Mouse (Mus musculus): Measurements from ENCODE around the gene Nab2. TPM values are rescaled to one million over a fixed set of nuclear protein-coding genes. Genes with fewer than 3 reads are reported as not detected.
A peak's percentile ranks its signal among the peaks of the same experiment; 100 is the strongest.

Gene Nab2
- polyA plus RNA-seq, 1 experiment from 2014 or later: 3.9 TPM

- H3K9ac ChIP-seq (ENCODE audit: low read depth, low read length): no peak overlapping the region
- H3K4me1 ChIP-seq (ENCODE audit: control insufficient read depth, low read depth, low read length): peaks cover 22% of the 10 kb centered on the region
- H3K27me3 ChIP-seq (ENCODE audit: control insufficient read depth, insufficient read depth, low read depth, low read length): peaks cover 8% of the 10 kb centered on the region
- H3K4me2 ChIP-seq (ENCODE audit: low read depth, low read length): no peak overlapping the region
- H3K4me3 ChIP-seq (ENCODE audit: low read depth, low read length): no peak overlapping the region
- 33% methylated on average over 12 of the region's 12 CpGs for WGBS (ENCODE audit: insufficient replicate concordance)
- peaks cover 4% of the 10 kb centered on the region; the same call in 1 of the 2 replicates for H3K36me3 ChIP-seq (ENCODE audit: control insufficient read depth, insufficient read depth)
- no peaks in the 10 kb centered on the region for H3K9me3 ChIP-seq (replicated peaks; ENCODE audit: control insufficient read depth, low read length)
- no peak overlapping the region for H3K27ac ChIP-seq (ENCODE audit: low read length)
- ATAC-seq (ENCODE audit: low read depth): no peak
Observed at GRCm38 (mm10) chr10:127614236-127615033, 53.9 kb downstream of the Nab2 start.

- H3K9me3 ChIP-seq (replicated peaks; ENCODE audit: control insufficient read depth, low read length): no peaks in the 10 kb centered on the region
- H3K36me3 ChIP-seq (ENCODE audit: control insufficient read depth, insufficient read depth): peaks cover 4% of the 10 kb centered on the region; the same call in 1 of the 2 replicates
- H3K4me2 ChIP-seq (ENCODE audit: low read depth, low read length): no peak overlapping the region
- peak overlapping the region; percentile 58 for H3K27ac ChIP-seq (ENCODE audit: low read length)
- no peak overlapping the region for H3K4me3 ChIP-seq (ENCODE audit: low read depth, low read length)
- peaks cover 22% of the 10 kb centered on the region for H3K4me1 ChIP-seq (ENCODE audit: control insufficient read depth, low read depth, low read length)
- 37% methylated on average over 14 of the region's 14 CpGs for WGBS (ENCODE audit: insufficient replicate concordance)
- no peaks in the 10 kb centered on the region for H3K27me3 ChIP-seq (ENCODE audit: control insufficient read depth, insufficient read depth, low read depth, low read length)
- peak; percentile 84 for ATAC-seq (ENCODE audit: low read depth)
- no peak overlapping the region for H3K9ac ChIP-seq (ENCODE audit: low read depth, low read length)
Observed at GRCm38 (mm10) chr10:127612079-127612775, 56.1 kb downstream of the Nab2 start.

Other genes with a start within 250 kb of the Nab2 start
- gene Stac3, start 166.9 kb downstream of the Nab2 start, polyA plus RNA-seq (2015; fragmentation: Nextera tagmentation; extraction: Ambion mirVana): 0.59 and 0.65 TPM in 2 replicates
- 62.5 and 67.9 TPM in 2 replicates for gene Ndufa4l2, start 153.6 kb downstream of the Nab2 start, polyA plus RNA-seq (2015; fragmentation: Nextera tagmentation; extraction: Ambion mirVana)
- gene Shmt2, start 146.1 kb downstream of the Nab2 start, polyA plus RNA-seq (2015; fragmentation: Nextera tagmentation; extraction: Ambion mirVana): 180 and 183 TPM in 2 replicates
- gene Nxph4, start 134.0 kb downstream of the Nab2 start, polyA plus RNA-seq (2015; fragmentation: Nextera tagmentation; extraction: Ambion mirVana): 0.14 TPM in 1 of 2 replicates, not detected in the other
- gene Lrp1, start 47.4 kb downstream of the Nab2 start, polyA plus RNA-seq (2015; fragmentation: Nextera tagmentation; extraction: Ambion mirVana): 31.9 and 36.3 TPM in 2 replicates
- gene Stat6, start 25.6 kb downstream of the Nab2 start, polyA plus RNA-seq (2015; fragmentation: Nextera tagmentation; extraction: Ambion mirVana): 14.8 and 17.7 TPM in 2 replicates
- gene Nemp1, start 1.7 kb downstream of the Nab2 start, polyA plus RNA-seq (2015; fragmentation: Nextera tagmentation; extraction: Ambion mirVana): 6.7 and 7.1 TPM in 2 replicates
- 0.11 and 0.55 TPM in 2 replicates for gene Myo1a, start 36.6 kb upstream of the Nab2 start, polyA plus RNA-seq (2015; fragmentation: Nextera tagmentation; extraction: Ambion mirVana)
- gene Tac2, start 55.9 kb upstream of the Nab2 start, polyA plus RNA-seq (2015; fragmentation: Nextera tagmentation; extraction: Ambion mirVana): 11.3 and 13.1 TPM in 2 replicates
- gene Zbtb39, start 71.0 kb upstream of the Nab2 start, polyA plus RNA-seq (2015; fragmentation: Nextera tagmentation; extraction: Ambion mirVana): 0.69 and 0.70 TPM in 2 replicates
- gene Gpr182, start 83.2 kb upstream of the Nab2 start, polyA plus RNA-seq (2015; fragmentation: Nextera tagmentation; extraction: Ambion mirVana): 13.4 and 15.6 TPM in 2 replicates
- 0.12 and 0.20 TPM in 2 replicates for gene Rdh1, start 91.2 kb upstream of the Nab2 start, polyA plus RNA-seq (2015; fragmentation: Nextera tagmentation; extraction: Ambion mirVana)
- 0.14 and 0.25 TPM in 2 replicates for gene Rdh16f1, start 91.2 kb upstream of the Nab2 start, polyA plus RNA-seq (2015; fragmentation: Nextera tagmentation; extraction: Ambion mirVana)
- not detected in 2 replicates for gene Rdh9, start 107.8 kb upstream of the Nab2 start, polyA plus RNA-seq (2015; fragmentation: Nextera tagmentation; extraction: Ambion mirVana)
- gene Rdh16, start 132.6 kb upstream of the Nab2 start, polyA plus RNA-seq (2015; fragmentation: Nextera tagmentation; extraction: Ambion mirVana): 0.04 and 0.05 TPM in 2 replicates
- 0.11 TPM in 1 of 2 replicates, not detected in the other for gene Rdh19, start 181.4 kb upstream of the Nab2 start, polyA plus RNA-seq (2015; fragmentation: Nextera tagmentation; extraction: Ambion mirVana)
- gene Rdh16f2, start 197.9 kb upstream of the Nab2 start, polyA plus RNA-seq (2015; fragmentation: Nextera tagmentation; extraction: Ambion mirVana): 0.45 and 0.54 TPM in 2 replicates
- 20.8 and 33.3 TPM in 2 replicates for gene Rdh7, start 220.2 kb upstream of the Nab2 start, polyA plus RNA-seq (2015; fragmentation: Nextera tagmentation; extraction: Ambion mirVana)
- not detected in 2 replicates for gene Sdr9c7, start 229.9 kb upstream of the Nab2 start, polyA plus RNA-seq (2015; fragmentation: Nextera tagmentation; extraction: Ambion mirVana)

Measured in liver, embryonic 16.5 days (tissue).